Mouse (Mus musculus) limb, embryonic 10.5 days (tissue): ENCODE measurements around the gene Fignl1. TPM values are rescaled to one million over a fixed set of nuclear protein-coding genes. Genes with fewer than 3 reads are reported as not detected.
A peak's percentile ranks its signal among the peaks of the same experiment; 100 is the strongest.

ENCODE experiments used
- DNase-seq: peaks from one replicate; pipeline ENCODE4 v3.0.0-alpha.2; 2017; ENCODE audit warnings: low spot score
- H3K27ac ChIP-seq: fragments of 300-500 bp; sonication (generic); 2 replicates; pipeline ENCODE4 v1.5.1; 2016; ENCODE audit warnings: mild to moderate bottlenecking
- H3K27me3 ChIP-seq: fragments of 300-500 bp; sonication (generic); 2 replicates; pipeline ENCODE4 v1.6.1; 2016; ENCODE audit warnings: low read depth, mild to moderate bottlenecking; ENCODE audit not compliant: poor library complexity, severe bottlenecking
- H3K36me3 ChIP-seq: fragments of 300-500 bp; sonication (generic); 2 replicates; pipeline ENCODE4 v1.6.1; 2016; ENCODE audit warnings: mild to moderate bottlenecking, moderate library complexity
- H3K4me1 ChIP-seq: fragments of 300-500 bp; sonication (generic); 2 replicates; pipeline ENCODE4 v1.6.1; 2016
- H3K4me3 ChIP-seq: fragments of 300-500 bp; sonication (generic); 2 replicates; pipeline ENCODE4 v1.5.1; 2016; ENCODE audit warnings: mild to moderate bottlenecking, moderate library complexity
- H3K9me3 ChIP-seq: fragments of 300-500 bp; sonication (generic); replicated peaks from 2 replicates; pipeline ENCODE4 v1.6.1; 2016; ENCODE audit warnings: mild to moderate bottlenecking
- WGBS: fragments of 180-500 bp; shearing (Covaris S2); methylation state at CpG from one replicate; pipeline ENCODE4 v1.1.7; 2016; 5-methylcytosine and 5-hydroxymethylcytosine counted together
- polyA plus RNA-seq: library from polyadenylated mRNA; unstranded; fragments of >200 nt; fragmentation: Nextera tagmentation; extraction: Ambion mirVana; gene quantifications from 2 replicates; pipeline ENCODE4 v1.2.1, GENCODE M21; 2016

The Fignl1 gene
- polyA plus RNA-seq, 1 experiment from 2014 or later: 110 TPM

DNA sequence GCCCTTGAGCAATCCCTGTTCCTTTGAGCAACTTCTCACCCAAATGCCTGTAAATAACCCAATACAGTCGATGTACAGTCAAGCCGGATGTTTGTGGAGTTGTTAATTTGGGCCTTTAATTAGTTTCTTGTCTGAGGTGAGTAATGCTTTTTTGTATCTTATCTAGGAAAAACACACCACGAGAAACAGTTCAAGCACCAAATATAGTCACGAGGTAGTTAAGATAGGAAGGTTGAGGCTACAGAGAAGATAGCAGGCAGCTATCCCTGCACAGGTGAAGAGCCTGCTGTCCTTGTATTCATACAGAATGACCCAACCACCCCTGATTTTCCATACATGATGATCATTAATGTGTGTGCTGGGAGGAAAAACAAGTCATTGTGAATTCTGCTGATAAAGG is 32.8 kb upstream of the Fignl1 start:
- H3K9me3 ChIP-seq: no peaks in the 10 kb centered on the region
- WGBS: 71% methylated on average over 4 of the region's 4 CpGs
- no peak overlapping the region; the same call in 1 of the 2 replicates for H3K27ac ChIP-seq
- no peak for DNase-seq
- peaks cover 30% of the 10 kb centered on the region for H3K4me1 ChIP-seq
- no peak overlapping the region for H3K4me3 ChIP-seq
- H3K27me3 ChIP-seq: no peaks in the 10 kb centered on the region
- no peaks in the 10 kb centered on the region for H3K36me3 ChIP-seq

DNA sequence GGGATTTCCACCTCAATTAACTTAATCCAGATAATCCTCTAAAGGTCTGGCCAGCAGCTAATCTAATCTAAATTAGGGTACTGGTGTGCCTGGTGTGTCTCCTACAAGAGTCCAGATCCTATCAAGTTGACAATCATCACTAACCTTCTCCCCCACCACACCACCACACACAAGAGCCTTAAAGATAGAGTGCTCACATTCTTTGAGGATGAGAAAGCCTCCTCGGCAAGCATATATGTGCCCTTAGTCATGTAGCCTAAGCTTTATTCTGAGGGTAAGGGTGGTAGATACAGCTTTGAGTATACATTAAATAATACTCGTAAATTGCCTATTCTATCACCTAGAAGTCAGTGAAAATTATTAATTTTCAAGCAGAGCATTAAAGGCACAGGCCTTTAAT is 32.0 kb upstream of the Fignl1 start:
- no peak overlapping the region for H3K27ac ChIP-seq

DNA sequence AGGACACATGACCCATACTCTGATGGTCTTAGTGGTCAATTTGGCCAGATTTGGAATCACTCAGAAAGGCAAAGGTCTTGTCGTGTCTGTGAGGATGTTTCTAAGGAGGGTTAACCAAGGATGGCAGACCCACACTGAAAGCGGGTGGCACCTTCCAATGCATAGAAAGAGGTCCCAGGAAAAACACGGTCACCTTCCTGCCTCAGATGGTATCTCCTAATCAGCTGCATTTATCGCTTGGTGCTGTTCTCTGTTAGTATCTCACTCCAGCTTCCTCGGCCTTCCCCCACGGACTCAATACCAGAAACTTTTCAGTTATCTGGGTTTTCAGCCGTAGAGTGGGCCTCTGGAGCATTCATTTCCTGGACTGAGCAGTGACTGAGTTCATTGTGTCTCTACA is 31.1 kb upstream of the Fignl1 start:
- H3K27ac ChIP-seq: peak overlapping the region; percentile 54; the same call in 1 of the 2 replicates
- H3K36me3 ChIP-seq: no peaks in the 10 kb centered on the region
- H3K4me1 ChIP-seq: peaks cover 42% of the 10 kb centered on the region
- no peaks in the 10 kb centered on the region for H3K27me3 ChIP-seq
- no peaks in the 10 kb centered on the region for H3K9me3 ChIP-seq
- no peak overlapping the region for H3K4me3 ChIP-seq
- 89% methylated on average over 7 of the region's 7 CpGs for WGBS
- no peak for DNase-seq

More for the DNA sequence above, 32.0 kb upstream of the Fignl1 start:
- no peak overlapping the region for H3K4me3 ChIP-seq
- no peaks in the 10 kb centered on the region for H3K27me3 ChIP-seq
- 60% methylated on average over 2 of the region's 2 CpGs for WGBS
- H3K36me3 ChIP-seq: no peaks in the 10 kb centered on the region
- DNase-seq: no peak
- H3K9me3 ChIP-seq: no peaks in the 10 kb centered on the region
- peaks cover 39% of the 10 kb centered on the region for H3K4me1 ChIP-seq

DNA sequence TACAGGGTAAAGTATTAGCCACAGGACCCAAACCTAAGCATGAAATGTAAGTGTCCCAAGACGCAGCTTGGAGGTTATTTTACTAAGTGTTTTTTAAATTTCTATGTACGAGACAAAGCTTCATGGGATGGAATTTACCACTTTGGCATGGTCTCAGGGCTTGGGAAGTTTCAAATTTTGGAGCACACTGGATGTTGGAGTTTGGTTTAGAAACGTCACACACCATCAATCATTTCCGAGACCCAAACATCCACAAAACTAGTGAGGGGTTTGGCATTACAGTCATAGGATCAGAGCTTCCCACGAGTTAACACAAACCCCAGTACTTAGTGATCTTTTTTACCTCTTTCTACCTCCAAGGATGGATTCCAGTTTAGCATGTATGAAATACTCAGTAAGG is 28.6 kb upstream of the Fignl1 start:
- DNase-seq: no peak
- Histone ChIP-seq H3K4me3 (no peak overlapping the region), H3K9me3 (no peaks in the 10 kb centered on the region), H3K4me1 (peaks cover 56% of the 10 kb centered on the region), H3K27me3 (no peaks in the 10 kb centered on the region), H3K36me3 (no peaks in the 10 kb centered on the region), H3K27ac (peak overlapping the region; percentile 80)
- WGBS: 78% methylated on average over 5 of the region's 5 CpGs

DNA sequence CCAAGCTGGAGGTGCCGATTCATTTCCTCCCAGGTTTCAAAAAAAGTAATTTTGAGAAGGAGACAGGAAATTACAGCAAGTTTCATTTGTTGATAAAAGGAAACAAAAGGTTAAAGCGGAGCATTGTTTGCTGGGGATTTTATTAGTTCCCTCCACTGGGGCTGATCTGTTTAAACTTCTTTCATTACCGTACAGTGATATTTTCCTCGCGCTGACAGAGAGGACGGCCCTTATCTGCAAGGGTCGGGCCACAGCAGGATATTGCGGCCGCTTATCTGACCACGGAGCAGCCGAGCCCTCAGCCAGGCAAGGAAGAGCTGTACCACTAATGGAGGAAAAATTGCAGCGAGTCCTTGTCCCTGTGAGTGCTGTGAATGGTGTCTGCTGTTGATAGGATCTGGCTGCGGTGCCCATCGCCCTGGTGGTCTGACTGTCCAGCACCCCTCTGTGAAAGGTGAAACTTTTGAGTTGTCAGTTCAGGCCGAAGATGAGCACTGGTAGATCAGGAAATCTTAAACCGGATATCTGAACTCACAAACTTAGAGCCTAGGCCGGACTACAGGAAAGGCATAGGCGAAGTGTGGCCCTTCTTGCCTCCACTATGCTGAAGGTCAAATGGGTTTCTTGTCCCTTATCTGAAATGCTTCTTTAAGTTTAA is 28.1 kb upstream of the Fignl1 start:
- 42% methylated on average over 18 of the region's 18 CpGs for WGBS
- Histone ChIP-seq H3K4me1 (peaks cover 61% of the 10 kb centered on the region), H3K27ac (peak overlapping the region; percentile 80), H3K4me3 (no peak overlapping the region), H3K36me3 (no peaks in the 10 kb centered on the region), H3K27me3 (no peaks in the 10 kb centered on the region), H3K9me3 (no peaks in the 10 kb centered on the region)
- DNase-seq: no peak

DNA sequence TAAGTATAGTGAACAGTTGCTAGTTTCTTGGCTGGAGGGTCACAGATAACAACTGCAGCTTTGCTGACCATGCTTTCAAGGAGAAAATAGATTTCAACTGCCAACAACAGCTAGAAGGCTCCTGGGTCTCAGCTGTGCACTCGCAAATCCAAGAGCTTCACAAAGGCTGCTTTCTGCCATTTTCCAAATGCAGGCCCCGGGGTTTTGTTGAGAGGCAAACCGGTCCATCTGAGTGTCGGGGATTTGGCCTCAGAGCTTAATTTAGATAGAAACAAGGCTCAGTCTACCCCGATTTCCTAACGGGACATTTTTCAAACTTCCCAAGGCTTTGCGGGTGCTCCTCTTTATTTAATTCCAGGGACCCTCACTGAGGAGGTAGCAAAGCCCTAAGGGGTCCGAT is 27.5 kb upstream of the Fignl1 start:
- Histone ChIP-seq H3K27ac (peak overlapping the region; percentile 80), H3K27me3 (no peaks in the 10 kb centered on the region), H3K9me3 (no peaks in the 10 kb centered on the region), H3K36me3 (no peaks in the 10 kb centered on the region), H3K4me3 (no peak overlapping the region), H3K4me1 (peaks cover 67% of the 10 kb centered on the region)
- no peak for DNase-seq
- WGBS: 61% methylated on average over 8 of the region's 8 CpGs

DNA sequence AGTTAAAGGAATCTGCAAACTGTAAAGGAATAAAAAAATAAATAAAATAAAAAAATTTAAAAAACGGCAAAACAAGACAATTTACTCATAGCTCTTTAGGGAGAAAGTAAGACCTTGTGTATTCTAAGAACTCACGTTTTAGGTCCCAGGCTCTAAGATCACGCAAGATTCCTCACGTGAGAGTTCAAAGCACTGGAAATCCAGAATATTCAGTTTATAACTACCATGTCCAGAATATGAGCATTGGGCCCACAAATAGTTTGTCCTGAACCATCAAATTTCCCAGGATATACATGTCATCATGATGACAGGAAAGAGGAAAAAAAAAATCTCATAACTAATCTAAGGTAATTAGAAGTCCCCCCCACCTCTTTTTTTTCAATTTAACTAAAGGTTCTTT is 27.0 kb upstream of the Fignl1 start:
- WGBS: 84% methylated on average over 4 of the region's 4 CpGs
- H3K27ac ChIP-seq: peak overlapping the region; percentile 80
- no peak for DNase-seq
- no peaks in the 10 kb centered on the region for H3K36me3 ChIP-seq
- no peaks in the 10 kb centered on the region for H3K27me3 ChIP-seq
- H3K4me3 ChIP-seq: no peak overlapping the region
- H3K4me1 ChIP-seq: peaks cover 72% of the 10 kb centered on the region
- H3K9me3 ChIP-seq: no peaks in the 10 kb centered on the region

DNA sequence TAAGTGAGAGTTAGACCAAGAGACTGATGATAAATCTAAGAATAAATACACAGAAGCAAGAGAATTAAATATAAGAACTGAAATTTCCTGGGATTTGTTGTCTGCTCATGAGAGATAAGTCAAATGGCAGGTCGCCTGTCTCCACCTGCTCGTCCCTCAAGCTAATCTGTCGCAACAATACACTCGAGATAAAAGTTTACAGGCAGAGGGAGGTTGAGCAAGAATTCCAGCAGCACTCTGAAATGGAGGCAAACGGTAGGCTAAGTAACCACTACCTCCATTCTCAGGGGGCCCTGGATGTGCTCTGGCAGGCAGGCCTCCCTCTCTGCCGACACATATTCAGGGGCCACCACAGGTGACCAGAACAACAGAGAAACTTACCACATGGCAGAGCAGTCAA is 26.6 kb upstream of the Fignl1 start:
- Histone ChIP-seq H3K27me3 (no peaks in the 10 kb centered on the region), H3K4me1 (peaks cover 76% of the 10 kb centered on the region), H3K36me3 (no peaks in the 10 kb centered on the region), H3K27ac (peak overlapping the region; percentile 80), H3K9me3 (no peaks in the 10 kb centered on the region), H3K4me3 (no peak overlapping the region)
- no peak for DNase-seq
- 51% methylated on average over 6 of the region's 6 CpGs for WGBS

DNA sequence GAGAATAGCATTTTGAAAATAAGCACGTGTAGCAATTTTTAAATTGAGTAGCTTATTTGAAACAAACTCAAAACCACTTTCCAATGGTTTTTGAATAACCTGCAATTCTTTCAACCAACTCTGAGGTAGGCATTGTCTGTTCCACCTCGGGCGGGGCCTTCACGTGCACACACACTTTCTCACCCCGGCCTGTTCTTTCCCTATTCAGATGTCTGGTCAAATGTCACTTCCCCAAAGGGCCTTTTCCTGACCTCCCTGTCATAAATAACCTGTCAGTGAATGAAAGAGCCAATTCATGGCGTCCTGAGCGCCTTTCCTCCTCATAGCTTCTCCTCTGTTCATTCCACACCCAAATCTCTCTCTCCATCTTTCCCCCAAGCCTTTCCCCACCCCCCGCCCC is 24.3 kb upstream of the Fignl1 start:
- H3K4me3 ChIP-seq: no peak overlapping the region
- H3K27ac ChIP-seq: peak overlapping the region; percentile 96
- H3K36me3 ChIP-seq: no peaks in the 10 kb centered on the region
- 5% methylated on average over 8 of the region's 8 CpGs for WGBS
- H3K4me1 ChIP-seq: peaks cover 96% of the 10 kb centered on the region
- DNase-seq: peak; percentile 62
- H3K9me3 ChIP-seq: no peaks in the 10 kb centered on the region
- H3K27me3 ChIP-seq: no peaks in the 10 kb centered on the region

DNA sequence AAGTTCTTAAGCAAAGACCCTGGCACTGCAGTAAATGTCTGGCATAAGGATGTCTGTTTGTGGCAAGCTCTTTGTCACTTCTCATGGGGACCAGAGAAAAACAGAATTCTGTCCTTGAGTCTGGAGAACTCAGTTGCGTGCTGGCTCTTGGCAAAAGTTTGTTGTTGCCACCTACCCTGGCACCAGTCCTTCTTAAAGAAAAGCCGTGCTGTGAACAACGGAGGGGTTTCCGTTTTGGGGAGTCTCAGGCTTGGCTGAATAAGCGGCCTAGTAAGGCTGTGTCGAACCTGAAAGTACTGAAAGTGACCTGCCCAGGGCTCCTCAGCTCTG is 24.0 kb upstream of the Fignl1 start:
- Histone ChIP-seq H3K27me3 (no peaks in the 10 kb centered on the region), H3K4me3 (no peak overlapping the region), H3K4me1 (peaks cover 96% of the 10 kb centered on the region), H3K36me3 (no peaks in the 10 kb centered on the region), H3K9me3 (no peaks in the 10 kb centered on the region), H3K27ac (peak overlapping the region; percentile 96)
- WGBS: 22% methylated on average over 6 of the region's 6 CpGs
- no peak for DNase-seq

DNA sequence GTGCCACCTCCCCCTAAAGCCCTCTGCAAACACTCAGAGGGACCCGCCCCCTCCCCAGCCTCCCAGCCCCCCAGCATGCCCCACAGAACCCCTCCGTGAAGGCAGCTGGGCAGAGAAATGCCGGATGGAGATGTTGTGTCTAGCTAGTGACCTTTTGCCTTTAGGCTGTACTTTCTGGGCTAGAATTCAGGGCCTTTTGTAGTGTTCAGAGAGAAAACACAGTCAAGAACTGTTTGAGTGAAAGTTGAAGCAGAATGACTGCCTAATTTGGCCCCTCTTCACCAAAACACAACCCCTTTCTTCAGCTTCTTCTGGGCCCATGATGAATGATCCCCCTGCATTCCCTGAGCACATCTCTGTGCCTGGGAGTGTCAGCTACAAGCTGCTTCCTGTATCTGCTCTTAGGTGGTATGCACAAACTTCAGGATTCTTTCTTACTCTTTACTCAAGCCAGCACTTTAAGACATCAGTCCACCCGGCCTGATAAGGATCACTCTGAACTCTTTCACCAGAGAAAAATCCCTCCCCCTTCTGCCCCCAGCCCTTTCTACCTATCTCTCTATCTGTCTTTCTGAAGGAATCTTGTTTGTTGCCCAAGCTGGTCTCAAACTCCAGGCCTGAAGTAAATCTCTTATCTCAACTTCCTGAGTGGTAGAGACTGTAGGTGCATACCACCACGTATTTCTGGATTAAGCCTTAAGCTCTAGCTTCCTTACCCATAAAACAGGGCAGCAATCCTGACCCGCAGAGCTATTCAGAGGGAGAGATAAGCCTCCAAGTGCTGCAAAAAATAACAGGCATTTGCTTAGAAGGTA is 23.4 kb upstream of the Fignl1 start:
- 3% methylated on average over 6 of the region's 6 CpGs for WGBS
- no peaks in the 10 kb centered on the region for H3K9me3 ChIP-seq
- H3K27ac ChIP-seq: peak overlapping the region; percentile 96
- peak; percentile 75 for DNase-seq
- no peaks in the 10 kb centered on the region for H3K36me3 ChIP-seq
- no peaks in the 10 kb centered on the region for H3K27me3 ChIP-seq
- peaks cover 94% of the 10 kb centered on the region for H3K4me1 ChIP-seq
- peak overlapping the region; percentile 33 for H3K4me3 ChIP-seq

DNA sequence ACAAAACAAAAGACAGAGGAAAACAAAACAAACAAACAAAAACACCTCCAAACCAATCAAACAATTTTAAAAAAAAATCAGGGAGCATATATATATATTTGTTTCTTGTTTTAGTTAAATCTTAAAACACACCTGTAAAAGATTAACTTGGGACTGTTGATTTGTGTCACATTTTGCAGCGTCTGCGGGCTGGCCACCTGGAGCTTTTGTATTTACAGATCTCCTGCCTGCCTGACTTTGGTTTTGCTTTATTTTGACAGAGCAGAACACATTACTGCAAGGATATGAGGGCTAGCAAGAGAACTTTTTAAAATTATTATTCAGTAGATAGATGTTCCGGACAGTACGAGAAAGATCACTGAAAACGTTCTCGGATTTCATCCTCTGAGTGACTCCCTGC is 22.8 kb upstream of the Fignl1 start:
- WGBS: 3% methylated on average over 6 of the region's 6 CpGs
- H3K4me3 ChIP-seq: peak overlapping the region; percentile 33
- H3K27me3 ChIP-seq: no peaks in the 10 kb centered on the region

DNA sequence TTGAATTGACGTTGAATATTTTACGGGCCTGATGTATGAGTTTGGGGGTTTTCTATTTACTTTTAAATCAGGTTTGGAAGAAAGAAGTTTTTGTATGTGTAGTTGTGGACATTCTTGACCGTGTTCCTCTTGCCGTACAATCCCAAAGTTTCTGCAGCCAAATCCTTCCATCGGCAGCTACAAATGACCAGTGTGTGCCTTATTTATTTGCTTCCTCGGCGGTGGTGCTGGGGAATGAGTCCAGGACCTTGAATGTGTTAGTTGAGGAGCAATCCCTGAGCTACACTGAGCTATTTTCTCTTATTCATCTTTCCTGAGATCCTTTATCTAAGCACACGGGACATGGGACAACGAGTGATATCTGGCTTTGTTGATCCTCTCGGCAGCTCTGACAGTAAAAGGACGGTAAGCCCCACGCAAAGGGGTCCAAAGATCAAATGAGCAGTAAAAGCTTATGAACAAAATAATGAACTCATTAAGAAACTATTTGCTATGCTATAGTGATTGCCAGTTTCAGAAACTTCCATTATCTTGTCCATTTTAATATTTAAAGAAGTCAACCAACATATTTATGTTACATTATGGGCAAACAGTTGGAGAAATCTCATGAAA is 22.2 kb upstream of the Fignl1 start:
- DNase-seq: no peak
- WGBS: 26% methylated on average over 12 of the region's 12 CpGs
- H3K27me3 ChIP-seq: no peaks in the 10 kb centered on the region

More for the DNA sequence above, 22.8 kb upstream of the Fignl1 start:
- H3K27ac ChIP-seq: peak overlapping the region; percentile 96
- peaks cover 94% of the 10 kb centered on the region for H3K4me1 ChIP-seq
- no peaks in the 10 kb centered on the region for H3K9me3 ChIP-seq
- H3K36me3 ChIP-seq: no peaks in the 10 kb centered on the region
- DNase-seq: no peak

More for the DNA sequence above, 22.2 kb upstream of the Fignl1 start:
- H3K36me3 ChIP-seq: no peaks in the 10 kb centered on the region
- H3K4me3 ChIP-seq: no peak overlapping the region
- H3K9me3 ChIP-seq: no peaks in the 10 kb centered on the region
- peak overlapping the region; percentile 96 for H3K27ac ChIP-seq
- H3K4me1 ChIP-seq: peaks cover 94% of the 10 kb centered on the region
